Mouse (Mus musculus) embryo, embryonic 11 days (tissue): ENCODE data around the gene Tomm5.
"Not testable (repeated sequence)": the region's sequence is repeated elsewhere in the genome, so short reads cannot be mapped to it uniquely, and the experiment has no call there.

Source experiments
- DNase-seq: peaks from one replicate; pipeline ENCODE4 v3.0.0-alpha.2; 2015

Tomm5 gene

GRCm38 (mm10) chr4:45107601-45108277 is at the start of gene Tomm5:
Tomm5 (minus strand) TSS chr4:45108114.
- DNase-seq: peak; percentile 95

DNA sequence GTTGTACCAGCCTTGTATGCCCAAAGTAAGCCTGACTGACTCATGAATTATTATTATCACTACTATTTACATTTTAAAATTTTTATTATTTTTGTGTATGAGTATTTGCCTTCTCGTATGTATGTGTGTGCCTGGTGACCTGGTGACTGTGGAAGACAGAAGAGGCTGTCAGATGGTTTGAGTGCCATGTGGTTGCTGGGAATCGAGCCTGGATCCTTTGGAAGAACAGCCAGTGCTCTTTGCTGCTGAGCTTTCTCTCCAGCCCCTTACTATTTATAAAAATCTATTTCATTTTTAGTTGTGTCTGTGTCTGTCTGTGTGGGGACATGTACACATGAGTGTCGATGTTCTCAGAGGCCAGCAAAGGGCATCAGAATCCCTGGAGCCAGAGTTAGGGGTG is 48.5 kb upstream of the Tomm5 start:
- DNase-seq: no peak

DNA sequence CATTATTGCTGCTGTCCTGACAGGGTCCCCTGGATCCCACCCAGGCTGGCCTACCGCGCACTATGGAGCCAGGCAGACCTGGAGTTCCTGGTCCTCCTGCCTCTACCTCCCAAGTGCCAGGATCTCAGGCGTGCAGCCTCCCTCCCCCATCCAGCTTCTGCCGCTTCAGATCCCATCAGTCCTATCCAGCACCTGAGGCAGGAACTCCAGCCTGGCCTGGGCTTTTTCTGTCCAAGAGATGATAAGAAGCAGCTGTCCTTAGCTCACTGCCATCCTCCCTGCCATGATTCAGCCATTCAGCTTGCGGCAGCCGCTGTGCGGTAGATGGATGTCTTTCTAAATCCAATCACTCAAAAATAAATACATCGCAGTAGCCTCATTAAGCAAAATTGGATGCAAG is 35.1 kb upstream of the Tomm5 start:
- DNase-seq: peak; percentile 21

- peak; percentile 22 for DNase-seq
Measured at GRCm38 (mm10) chr4:45142411-45142810, 34.5 kb upstream of the Tomm5 start.

DNA sequence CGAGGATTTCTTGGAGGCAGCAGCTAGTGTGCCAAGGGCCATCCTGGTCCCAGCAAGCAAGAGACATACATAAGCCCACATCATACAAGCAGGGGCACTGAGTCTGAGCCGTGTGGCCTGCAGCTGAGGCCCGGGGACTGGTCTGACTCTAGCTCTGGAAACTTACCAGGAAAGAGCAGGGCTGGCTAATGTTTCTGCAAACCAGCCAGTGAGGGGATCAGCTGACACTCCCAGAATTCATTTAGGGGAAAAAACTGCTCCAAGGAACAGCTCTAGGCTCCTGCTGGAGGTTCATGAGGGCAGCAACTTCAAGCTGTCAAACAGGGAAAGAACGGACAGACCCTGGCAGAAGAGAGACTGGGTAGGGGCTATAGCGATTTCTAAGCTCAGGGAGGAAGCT is 33.9 kb upstream of the Tomm5 start:
- DNase-seq: no peak

GRCm38 (mm10) chr4:45137636-45138035 is 29.7 kb upstream of the Tomm5 start:
- DNase-seq: no peak

- DNase-seq: no peak
Measured at GRCm38 (mm10) chr4:45134471-45134870, 26.6 kb upstream of the Tomm5 start.

DNA sequence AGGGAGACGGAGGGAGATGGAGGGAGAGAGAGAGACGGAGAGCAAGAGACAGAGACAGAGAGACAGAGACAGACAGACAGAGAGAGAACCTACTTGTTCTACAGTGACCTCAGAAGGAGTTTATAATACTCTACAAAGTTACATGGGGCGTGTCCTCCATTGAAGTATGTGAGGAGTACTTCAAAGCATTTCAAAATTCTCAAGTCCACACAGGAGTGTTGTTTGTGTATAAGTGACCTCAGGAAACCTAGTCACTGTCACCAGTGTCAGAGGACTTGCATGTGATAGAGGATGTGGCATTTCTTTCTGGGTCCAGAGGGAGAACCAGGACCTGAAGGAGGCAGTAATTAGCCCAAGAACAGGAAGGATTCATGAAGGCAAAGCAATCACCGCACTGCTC is 23.1 kb upstream of the Tomm5 start:
- DNase-seq: no peak

DNA sequence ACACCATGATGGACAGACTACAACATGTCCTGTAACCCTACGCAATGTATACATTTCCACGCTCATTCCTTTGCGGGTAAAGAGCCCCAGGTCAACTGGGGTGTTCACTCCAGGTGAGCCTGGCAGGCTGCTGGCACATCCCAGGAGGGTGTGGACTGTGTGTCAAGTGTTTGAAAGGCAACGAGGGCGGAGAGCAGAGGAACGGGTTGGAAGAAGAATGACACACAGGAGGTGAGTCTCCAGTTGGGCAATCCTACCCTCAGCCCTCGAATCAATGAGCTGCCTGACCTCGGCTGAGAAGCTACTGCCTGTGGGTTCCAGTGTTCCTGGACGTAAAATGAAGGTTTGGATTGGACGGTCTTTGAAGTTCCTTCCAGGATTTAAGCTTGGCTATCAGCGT is 13.4 kb upstream of the Tomm5 start:
- no peak for DNase-seq

GRCm38 (mm10) chr4:45108456-45109110 is 669 bp upstream of the Tomm5 start:
- DNase-seq: no peak

GRCm38 (mm10) chr4:45107066-45107465 is 848 bp downstream of the Tomm5 start:
- DNase-seq: no peak

- DNase-seq: no peak
Measured at GRCm38 (mm10) chr4:45106409-45106808, 1.5 kb downstream of the Tomm5 start.

DNA sequence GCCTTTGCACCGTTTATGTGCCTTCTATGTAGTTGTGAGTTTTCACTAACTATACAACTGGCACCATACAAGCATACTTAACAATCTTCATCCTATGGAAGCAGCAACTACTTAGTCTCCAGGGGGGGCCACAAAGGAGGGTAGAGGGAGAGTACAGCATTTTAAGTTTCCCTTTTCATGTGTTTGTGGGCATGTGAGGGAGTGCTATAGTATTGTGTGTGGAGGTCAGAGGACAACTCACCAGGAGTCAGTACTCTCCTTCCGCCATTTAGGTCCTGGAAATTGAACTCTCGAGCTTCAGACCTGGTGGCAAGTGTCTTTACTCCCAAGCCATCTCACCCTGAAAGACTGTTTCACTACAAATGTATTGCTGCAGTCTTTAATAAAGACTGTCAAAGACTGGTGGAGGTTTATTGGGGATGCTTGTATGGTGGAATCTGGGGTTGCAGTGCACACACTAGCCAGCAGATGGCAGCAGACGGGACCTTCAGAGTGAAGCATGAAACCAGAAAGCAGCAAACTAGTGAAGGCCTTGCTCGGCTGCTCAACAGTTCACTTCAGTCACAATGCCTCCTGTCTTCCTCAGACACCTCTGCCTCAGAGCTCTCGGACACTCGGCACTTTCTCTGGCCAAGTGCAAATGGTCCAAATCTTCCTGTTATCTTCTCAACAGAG is 10.6 kb downstream of the Tomm5 start:
- DNase-seq: peak; percentile 82

GRCm38 (mm10) chr4:45084895-45085290 is 23.0 kb downstream of the Tomm5 start:
- no peak for DNase-seq

DNA sequence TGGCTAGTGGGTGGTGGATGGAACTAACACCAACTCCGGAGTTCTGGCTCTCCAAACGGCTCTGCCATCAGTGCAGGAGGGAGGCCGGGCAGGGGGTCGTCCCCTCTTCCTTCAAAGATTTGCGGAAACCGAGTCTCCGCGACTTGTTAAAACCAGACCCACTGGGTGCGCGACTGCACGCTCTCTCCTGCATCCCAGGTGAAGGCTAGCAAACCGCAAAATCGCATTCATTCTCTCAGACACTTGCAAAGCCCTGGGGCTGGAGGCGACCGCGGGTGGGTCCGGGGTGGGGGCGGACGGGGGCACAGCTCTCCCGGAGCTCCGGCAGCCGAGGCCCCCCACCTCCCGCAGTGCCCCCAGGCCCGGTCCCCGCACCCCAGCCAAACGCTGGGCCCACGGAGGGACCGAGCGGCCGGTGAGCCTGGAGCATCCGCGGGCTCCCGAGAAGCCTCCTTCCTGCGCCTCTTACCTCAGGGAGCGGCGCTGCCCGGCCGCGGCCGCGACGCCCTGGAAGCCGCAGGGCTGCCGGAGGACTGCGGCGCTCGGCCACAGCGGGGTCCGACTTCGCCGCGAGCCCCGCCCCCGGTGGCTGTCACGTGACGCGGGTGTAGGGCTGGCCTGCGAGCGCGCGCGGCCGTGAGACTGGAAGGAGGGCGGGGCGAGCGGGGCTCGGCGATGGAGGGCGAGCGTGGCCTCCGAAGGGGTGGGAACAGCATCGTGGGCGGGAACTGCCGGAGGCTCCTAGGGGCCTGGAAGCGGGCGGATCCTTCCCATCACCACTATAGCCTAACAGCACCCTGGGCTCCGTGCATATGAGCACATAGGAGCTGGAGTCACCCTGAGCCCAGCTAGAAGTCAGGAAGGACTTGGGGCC is 23.7 kb downstream of the Tomm5 start, which contains the start of gene Fbxo10:
Gene Fbxo10 (minus strand): TSS at position 584 of the 874 bp plus-strand sequence.
- DNase-seq: peak; percentile 97

DNA sequence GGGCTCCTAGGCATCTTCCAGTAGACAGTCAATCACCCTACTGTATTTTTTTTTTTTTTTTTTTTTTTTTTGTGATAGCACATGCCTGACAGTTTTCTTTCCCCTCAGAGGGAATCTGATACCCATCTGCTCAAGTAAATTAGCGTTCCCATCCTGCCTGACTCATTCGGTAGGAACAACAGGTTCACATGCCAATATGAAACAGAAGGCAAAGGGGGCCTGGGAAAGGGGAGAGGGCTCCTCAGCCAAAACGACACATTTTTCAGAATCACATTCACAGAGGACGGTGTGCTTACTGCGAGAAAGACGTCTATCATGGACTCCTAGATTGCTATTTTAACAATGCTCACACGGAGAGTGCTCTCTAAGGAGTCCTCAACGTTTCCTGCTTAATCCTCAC is 24.4 kb downstream of the Tomm5 start:
- no peak for DNase-seq

- no peak for DNase-seq
Measured at GRCm38 (mm10) chr4:45082951-45083350, 25.0 kb downstream of the Tomm5 start.

GRCm38 (mm10) chr4:45081041-45081440 is 26.9 kb downstream of the Tomm5 start:
- not testable (repeated sequence) for DNase-seq

DNA sequence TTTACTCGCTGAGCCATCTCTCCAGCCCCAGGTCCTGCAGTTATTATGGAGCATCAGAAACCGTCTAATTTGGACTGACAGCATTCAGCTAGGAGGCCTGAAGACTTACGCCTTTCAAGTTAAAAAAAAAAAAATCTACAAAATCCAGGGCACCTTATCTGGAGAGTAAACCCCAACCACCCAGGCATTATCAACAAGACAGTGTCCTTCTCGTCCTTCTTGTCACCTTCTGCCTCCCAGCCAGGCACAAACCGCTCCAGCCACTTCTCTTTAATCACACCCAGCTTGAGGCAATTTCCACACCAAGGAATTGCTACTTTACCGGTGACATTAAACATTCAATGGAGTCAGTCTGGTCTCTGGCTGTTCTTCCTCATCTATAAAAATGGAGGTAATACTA is 34.4 kb downstream of the Tomm5 start:
- DNase-seq: no peak

DNA sequence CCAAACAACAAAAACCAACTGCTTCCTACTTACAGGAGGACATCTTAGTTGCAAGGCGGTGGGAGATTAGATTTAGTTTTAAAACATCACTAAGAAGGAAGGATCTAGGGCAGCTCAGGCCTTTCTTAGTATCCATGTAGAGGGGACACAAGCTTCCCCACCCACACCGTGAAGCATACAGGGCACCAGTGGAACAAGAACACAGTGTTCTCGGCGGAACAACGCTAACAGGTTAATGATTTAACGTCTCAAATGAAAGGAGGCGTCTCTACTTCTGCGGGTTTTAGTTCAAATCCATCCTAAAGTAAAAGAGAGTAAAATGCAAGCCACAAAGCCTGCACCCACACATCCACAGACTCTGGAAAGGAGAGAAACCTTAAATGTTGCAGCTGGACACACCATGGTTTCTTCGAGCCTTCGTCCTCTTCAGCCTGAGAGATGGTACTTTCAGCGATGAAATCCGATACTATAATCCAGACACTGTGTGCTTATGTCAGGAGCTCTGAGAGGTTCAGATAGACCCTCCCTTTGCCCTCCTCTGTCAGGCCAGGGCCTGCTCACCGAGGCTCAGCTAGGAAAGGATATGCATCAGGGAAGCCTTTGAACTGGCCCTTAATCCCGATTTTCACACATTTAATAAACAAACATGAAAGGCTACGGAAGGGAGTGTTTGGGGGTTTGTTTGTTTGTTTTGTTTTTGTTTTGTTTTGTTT is 35.5 kb downstream of the Tomm5 start:
- no peak for DNase-seq

GRCm38 (mm10) chr4:45067742-45068141 is 40.2 kb downstream of the Tomm5 start:
- no peak for DNase-seq

- DNase-seq: no peak
Measured at GRCm38 (mm10) chr4:45066036-45066730, 41.7 kb downstream of the Tomm5 start.
